Mouse (Mus musculus) layer of hippocampus, adult 18-20 months (tissue): ENCODE measurements around the gene Itgav. TPM values are rescaled to one million over a fixed set of nuclear protein-coding genes. Genes with fewer than 3 reads are reported as not detected.
A peak's percentile ranks its signal among the peaks of the same experiment; 100 is the strongest.

Source experiments
- DNase-seq, 2 experiments: peaks; one replicate each; pipeline ENCODE4 v3.0.0; 2022; ENCODE audit warnings: low spot score in 2 of 2
- total RNA-seq, 2 experiments: library from RNA; stranded (reverse); gene quantifications; 2 replicates each; pipeline ENCODE4 v1.2.3; 2021

Itgav gene
- total RNA-seq, 2 experiments from 2014 or later, result 65.3 to 71.4 TPM

DNA sequence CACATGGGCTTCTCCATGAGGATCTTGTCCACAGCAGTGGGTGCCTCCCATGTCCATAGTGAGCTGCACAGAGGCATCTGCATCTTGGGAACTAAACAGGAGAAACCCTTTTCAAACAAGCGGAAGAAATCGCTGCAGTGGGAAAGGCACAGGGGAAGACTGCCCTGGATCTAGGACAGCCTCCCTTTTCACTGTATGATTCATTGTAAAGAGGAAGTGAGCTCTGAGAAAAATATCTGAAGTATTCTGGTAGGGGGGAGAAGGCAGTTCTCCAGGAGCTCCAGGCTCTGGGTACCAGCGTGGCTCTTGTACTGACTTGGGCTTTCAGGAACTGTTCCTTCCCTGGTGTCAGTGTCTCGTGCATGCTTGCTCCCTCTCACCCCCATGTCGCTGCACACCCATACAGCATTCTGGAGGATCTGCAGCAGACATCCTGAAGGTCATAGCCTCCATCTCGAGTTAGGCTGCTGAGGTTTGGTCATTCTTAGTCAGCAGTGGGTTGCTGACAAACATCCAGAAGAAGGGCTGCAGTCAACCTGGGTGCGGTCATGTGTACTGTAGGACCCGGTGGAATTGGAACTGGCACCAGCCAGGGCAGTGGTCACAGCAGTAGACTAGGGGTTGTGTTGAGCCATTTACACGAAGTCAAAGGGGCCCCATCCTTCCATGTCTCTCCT lies 20.2 kb downstream of the Itgav start:
- DNase-seq, result no peak

DNA sequence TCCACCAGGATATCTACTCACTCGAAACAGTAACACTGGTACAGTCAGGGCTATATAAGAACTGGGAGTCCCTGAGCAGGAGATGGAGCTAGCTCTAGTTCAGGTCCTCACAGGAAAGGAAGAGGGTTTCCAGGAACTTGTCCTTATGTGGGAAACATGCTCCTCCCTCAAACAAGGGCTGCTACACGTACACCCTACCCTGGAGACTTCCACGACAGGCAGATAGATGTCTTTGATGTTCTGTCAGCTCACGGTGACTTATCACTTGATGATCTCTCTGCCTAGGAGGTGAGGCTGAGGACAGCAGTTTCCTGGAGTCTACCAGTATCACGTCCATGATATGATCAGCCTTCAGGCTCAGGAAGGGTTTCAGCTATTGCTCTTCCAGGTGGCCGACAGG lies 21.1 kb downstream of the Itgav start:
- DNase-seq, result no peak

DNA sequence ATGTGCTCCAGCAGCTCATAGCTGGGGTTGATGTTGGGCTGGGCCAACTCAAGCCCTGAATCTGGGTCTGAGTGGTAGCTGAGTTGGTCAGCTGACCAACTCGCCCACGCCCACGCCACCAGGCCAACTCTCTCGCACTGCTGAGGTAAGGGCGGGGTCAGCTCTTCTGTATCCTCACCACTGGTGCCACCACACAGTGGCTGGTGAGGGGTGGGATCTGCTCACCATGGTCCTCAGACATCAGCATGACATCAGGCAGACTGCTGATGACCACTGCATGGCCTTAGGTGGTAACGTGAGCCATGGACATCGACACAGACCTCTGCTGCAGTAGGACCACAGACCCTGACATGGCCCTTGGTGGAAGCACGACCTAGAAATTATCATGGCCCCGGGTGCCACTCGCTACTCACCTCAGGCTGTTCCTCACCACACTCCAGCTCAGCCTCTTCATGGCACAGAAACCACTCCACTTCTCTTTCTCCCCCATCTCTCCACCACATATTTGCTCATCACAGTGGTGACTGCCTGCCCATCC lies 24.5 kb downstream of the Itgav start:
- no peak for DNase-seq

DNA sequence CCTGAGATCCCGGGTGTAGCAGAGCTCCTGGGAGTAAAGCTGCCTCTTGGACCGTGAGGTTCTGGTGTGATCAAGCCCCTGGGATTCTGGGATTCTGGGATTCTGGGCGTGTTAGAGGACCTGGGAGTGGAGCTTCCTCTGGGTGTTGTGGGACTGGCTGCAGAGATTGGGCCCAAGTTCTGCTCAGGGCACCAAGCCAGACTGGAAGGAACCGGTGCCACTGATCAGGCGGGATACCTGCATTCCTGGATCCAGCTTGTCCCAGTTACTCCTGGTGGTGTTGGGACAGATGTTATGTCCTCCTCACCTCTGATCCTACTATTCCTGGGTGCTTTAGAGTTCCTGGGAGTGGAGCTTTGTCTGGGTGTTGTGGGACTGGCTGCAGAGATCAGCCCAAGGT lies 28.8 kb downstream of the Itgav start:
- no peak for DNase-seq

DNA sequence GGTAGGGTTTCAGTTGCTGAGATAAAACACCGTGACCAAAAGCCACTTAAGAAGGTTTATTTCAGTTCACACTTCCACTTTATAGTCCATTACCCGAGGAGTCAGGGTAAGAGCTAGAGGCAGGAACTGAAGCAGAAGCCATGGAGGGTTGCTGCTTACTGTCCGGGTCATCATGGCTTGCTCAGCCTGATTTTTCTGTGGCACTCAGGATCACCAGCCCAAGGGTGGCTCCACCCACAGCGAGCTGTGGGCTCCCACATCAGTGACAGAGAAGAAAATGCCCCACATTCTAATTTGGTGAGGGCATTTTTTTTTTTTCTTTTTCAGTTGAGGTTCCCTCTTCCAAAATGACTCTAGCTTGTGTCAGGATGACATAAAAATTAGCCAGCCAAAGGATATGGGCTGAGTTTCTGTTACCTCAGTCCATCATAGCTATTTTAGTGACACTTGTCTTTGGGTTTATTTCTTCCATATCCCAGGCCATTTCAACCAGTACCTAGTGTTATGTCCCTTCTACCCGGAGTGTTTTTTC lies 30.2 kb downstream of the Itgav start:
- no peak for DNase-seq

DNA sequence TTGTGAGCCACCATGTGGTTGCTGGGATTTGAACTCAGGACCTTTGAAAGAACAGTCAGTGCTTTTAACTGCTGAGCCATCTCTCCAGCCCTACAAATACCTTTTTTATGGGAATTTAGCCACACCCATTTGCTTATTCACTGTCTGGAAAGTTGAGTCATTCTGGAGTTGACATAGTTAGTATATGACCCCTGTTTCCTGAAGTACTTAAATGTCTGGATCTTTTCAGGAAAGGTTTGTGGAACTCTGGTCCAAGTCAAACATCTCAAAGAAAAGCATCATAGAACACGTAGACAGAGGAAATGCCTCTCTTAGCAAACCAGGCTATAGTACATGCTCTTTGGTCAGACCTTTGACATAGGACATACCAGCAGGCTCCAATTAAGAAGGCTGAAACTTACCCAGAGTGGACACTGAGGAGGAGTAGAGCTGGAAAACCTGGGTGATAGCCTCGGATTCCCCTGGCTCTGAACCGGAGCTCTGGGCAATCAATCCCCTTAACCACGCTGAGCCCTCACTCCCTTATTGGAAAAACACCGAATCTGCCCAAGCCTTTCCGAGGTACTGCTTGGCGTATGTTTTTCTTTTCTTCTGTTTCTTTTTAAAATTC lies 34.5 kb downstream of the Itgav start:
- no peak for DNase-seq

DNA sequence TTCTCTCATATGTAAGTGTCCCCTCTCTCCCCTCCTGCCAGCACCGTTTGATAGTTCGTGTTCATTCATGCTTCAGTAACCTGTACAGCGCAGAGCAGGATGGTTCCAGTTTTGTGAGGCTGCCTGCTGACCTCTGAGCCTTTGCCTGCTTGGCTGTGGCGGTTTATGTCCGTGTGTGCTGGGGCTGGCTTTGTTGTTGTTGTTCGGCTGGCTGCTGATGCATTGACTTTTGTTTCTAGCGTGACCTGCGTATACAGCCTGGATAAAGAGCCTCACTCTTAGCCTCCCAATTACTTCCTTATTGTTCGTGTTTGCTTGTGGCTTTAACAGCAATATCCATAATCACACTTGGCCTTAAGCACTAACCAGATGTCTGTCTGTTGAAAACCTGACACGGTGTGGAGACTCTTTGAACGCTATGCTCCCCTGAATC lies 35.0 kb downstream of the Itgav start:
- DNase-seq, result no peak

DNA sequence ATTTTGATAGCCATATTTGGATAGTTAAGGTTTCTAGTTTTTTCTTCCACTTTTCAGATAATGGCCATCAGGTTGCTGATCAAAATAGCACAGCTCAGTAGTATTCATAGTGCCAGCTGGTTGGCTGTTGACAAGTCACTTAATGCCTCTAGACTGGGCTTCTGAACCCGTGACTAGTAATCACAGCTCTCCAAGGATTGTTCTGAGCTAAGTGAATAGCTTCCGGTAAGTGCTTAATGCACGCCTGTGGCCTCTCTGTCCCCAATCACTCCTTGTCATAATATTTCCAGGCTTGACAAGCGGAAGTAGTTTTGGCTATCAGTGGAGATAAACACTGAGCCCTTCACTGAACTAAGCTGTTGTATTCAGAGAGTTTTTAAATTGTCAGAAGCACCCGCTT lies 35.5 kb downstream of the Itgav start:
- DNase-seq, result no peak

DNA sequence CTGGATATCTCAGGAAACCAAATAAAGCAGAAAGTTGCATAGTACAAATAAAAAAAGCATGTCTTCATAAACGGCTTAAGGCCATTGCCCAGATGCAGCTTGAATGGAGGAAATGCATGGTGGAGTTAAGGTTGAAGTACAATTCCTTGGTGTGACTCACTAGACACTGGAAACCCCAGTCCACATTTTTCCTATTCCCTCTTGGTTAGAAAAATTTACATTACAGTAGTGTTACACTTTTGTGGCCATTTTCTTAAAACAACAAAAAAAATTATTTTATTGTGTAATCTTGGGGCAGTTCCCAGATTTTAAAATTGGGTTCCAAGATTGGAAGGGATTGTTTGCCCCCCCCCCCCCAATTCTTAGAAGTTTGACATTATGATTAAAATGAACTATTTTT lies 35.9 kb downstream of the Itgav start:
- DNase-seq, result no peak

DNA sequence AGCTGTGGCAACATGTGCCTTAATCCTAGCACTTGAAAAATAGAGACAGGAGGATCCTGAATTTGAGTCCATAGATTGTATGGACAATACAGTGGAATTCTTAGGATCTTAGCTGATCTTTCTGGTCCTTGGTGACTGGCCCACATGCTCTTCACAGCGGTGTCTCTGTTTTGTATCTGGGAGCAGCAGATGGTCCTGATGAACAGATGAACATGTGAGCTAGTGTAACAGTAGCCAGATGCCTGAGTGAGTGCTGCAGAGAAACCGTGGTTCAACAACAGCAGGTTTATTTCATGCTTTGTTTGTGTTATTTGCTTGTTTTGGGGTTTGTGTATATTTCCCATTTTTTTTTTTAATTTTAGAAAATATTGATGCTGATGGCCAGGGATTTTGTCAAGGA lies 37.3 kb downstream of the Itgav start:
- peak in 1 of 2 experiments; percentile 28 for DNase-seq

DNA sequence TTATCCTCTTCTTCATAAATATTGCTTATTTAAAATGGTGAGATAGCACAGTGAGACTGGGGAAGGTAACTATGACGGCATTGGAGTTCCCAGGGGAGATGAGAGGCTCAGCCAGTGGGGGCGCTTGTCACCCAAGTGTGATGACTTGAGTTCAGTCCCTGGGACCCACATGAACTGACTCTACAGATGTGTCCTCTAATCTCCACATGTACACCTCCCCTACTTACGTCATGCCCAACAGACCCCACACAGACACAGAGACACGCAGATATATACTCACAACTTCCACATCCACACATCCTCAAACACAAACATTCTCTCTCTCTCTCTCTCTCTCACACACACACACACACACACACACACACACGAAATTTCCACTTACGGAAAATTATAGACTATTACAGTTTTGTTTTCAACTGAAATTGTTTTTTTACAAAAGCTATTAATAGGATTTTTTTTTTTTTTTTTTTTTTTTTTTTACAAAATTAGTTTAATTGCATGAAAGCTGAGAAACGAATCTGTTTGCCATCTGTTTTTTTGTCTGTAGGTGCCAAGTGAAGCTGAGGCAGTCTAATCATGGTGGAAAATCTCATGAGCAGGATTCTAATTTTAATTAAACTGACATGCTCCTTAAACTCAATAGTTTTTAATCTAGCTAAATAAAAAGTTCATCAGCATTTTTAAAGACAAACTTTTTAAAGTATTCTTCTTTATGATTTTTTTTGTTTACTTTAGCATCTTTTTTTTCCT lies 38.1 kb downstream of the Itgav start:
- DNase-seq, result peak in 1 of 2 experiments; percentile 45

DNA sequence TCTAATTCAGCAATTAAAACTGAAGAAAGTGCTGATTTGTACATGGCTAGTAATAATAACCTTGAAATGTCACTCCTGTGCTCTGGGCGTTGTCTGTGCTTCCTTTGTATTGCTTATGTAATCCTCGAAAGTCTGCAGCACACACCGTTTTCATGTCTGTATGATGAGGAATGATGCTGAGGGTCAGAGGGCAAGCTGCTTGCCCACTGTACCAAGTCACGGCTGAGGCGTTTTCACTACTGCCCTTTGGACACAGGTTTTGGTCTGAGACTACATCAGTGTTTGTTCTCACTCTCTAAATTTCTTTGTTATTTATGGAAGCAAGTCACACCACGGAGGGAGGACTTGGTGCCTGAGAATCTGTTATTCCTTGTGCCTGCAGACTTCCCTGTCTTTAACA lies 41.9 kb downstream of the Itgav start:
- no peak for DNase-seq

DNA sequence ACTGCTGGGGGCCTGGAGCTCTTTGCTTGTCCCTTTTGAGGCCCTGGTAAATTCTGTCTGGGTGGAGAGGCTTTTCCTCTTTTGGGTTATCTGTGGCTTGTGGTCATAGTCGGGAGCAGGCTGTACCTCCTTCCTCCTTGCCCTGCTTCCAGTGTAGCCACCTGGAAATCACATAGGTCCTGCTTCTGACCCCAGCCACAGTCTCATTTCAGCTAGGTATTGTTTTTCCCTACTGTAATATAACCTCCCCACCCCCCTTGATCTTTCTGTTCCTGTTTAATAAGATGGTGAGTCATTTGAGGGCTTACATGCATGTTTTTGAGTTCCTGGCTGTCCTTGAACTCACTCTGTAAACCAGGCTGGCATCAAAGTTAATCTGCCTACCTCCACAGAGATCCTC lies 42.7 kb downstream of the Itgav start:
- no peak for DNase-seq

DNA sequence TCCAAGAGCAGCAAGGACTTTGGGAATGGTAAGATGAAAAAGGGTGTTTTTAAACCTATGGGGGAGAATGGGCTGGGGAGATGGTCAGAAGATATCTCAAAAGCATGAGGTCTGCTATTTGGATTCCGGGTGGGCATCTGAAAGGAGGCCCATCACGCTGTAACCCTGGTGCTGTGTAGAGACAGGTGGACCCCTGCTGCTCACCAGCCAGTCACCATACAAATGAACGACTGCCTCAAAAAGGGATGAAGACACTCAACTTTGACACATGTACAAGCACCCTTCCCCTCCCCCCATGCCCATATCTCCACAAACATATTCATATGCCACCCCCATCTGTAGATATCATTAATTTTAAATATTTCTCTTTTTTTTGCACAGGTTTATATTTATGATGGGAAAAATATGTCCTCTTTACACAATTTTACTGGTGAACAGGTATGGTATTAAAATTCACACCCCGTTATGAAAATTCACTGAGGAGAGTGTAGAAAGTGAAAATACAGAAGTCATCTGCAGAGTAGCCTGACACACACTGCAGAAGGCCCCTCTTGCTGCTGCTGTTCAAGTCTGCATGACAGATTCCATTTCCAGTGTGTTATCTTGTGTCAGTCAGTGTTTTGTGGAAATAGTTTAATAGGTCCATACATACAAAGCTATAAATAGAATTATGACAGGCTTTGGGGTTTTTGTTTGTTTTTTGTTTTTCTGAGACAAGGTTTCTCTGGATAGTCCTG lies 44.3 kb downstream of the Itgav start:
- no peak for DNase-seq

DNA sequence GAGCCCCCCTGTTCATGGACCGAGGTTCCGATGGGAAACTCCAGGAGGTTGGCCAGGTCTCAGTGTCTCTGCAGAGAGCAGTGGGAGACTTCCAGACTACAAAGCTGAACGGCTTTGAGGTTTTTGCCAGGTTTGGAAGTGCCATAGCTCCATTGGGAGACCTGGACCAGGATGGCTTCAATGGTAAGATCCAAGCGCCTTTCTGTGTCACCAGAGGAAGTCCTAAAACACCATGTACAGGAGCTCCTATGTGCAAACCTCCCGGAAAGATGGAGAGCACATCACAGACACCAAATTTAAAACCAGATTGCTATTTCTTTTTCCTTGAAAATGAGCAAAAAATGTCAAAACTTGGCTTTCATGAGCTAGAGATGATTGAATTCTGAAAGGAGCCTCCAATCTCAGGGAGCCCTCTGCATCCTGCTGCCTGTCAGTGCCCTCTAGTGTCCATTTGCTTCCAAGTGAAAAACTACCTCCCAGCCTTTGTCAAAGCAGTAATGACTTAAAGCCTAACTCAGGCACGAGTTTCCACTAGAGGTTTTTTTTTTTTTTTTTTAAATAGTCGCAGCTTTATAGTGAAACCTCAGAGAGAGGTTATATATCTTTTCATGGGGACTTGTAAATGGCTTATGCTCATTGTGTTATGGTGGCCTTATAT lies 47.1 kb downstream of the Itgav start:
- peak; percentile 36 to 86 for DNase-seq

DNA sequence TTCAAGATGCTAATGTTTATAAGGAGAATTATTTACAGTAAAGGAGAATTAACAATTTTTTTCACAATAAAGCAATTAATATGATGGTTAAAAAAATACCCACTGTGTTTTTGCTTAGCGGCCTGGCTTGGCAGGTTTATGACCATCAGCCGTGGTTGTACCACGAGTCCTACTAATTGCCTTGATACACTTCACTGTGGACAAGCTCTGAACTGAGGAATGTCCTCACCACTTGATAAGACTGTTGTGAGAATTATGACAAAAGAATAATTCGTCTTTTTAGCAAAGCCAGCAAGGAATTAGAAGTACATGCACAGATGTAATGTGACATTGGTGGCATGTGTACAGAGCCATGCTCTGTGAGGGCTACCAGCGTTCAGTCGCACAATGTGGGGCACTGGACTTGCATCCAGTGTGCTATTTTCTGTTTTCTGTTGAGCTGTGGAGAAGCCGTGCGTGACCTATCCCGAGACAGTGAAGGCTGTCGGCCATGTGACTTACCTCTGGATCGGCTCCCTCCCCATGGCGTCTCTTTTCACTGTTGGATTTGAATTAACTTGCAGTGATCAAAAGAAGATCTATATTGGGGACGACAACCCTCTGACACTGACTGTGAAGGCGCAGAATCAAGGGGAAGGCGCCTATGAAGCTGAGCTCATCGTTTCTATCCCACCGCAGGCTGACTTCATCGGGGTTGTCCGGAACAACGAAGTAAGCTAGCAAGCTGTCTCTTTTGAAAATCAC lies 67.3 kb downstream of the Itgav start:
- no peak for DNase-seq

DNA sequence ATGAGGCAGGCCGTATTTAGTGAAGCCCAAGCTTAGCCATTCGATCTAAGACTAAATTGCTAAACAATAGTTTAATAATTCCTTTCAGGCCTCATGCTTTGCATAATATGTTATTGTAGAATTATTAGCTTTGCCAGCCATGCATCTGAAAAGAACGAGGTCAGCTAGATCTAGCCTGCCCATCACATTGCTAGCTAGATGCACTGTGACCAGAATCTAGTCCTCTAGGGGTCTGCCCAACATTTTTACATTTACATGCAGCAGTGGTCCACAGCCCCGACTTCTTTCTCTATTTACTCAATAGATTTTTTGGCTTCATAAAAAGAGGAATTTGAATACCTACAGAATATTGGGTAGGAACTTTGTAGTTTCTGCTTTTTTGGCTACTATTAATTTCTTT lies 67.9 kb downstream of the Itgav start:
- DNase-seq, result no peak

DNA sequence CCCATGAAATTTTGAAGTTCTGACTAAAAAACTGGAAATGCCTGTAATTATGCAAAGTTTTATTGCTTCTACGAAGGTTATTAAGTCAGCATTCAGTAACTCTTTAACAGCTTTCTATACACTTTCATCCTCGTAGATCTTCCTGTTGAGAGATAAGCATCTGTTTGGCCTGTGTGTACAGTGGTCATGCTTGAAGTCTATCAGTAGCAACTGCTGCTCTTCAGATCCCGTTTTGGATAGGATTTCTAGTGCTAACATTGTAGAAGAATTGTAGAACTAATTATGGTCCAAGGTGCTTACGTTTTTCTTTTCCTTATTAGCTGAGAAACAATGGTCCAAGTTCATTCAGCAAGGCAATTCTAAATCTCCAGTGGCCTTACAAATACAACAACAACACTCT lies 71.6 kb downstream of the Itgav start:
- no peak for DNase-seq

DNA sequence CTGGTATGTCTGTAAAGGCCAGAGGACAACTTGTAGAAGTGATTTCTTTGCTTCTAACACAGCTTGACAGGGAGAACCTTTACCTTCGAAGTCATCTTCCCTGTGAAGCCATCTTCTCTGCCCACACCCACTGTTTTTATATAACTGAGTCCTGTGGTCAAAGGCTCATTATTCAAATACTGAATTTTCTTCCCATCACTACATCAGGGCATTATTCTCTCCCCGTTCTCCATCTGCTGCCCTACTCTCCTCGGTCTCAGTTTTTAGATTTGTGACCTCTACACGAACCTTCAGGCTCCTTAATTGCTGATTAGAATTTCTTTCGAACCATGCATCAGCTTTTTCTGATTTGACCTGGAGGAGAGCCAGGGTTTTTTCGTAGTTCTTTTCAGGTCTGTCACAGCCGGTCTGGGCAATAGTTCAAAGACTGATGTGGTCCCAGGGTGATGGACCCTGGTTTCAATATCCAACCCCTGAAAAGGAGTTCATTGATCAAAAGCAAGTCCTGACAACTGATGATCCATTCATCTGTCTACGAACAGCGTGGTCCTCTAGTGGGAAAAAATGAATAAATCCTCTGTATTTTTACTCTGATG lies 73.8 kb downstream of the Itgav start:
- DNase-seq, result no peak
